Mouse (Mus musculus): ENCODE results near the gene Upb1.

Gene Upb1

GRCm38 (mm10) chr10:75414925-75415324 lies 14.0 kb downstream of the Upb1 start:
- ChIA-PET POLR2A (no interaction called here), CTCF (no interaction called here)

- ChIA-PET POLR2A (interaction anchor here in 1 of 4 experiments (0.7 kb wide), 1 partner anchor 12 kb away, joined by 3 read pairs; no protein-coding TSS in a partner anchor), CTCF (interaction anchor here in 1 of 4 experiments (0.6 kb wide), 1 partner anchor 108 kb away, joined by 3 read pairs; no protein-coding TSS in a partner anchor)
These were observed 16.6 kb downstream of the Upb1 start for GRCm38 (mm10) chr10:75417363-75418042.

- ChIA-PET CTCF (interaction anchor here in 2 of 4 experiments (0.6 to 1.1 kb wide), 5 partner anchors 25 to 967 kb away, joined by 3 to 10 read pairs (median 3); no protein-coding TSS in a partner anchor), POLR2A (interaction anchor here (0.6 to 0.7 kb wide), 8 partner anchors 11 to 419 kb away, joined by 3 to 11 read pairs (median 4); no protein-coding TSS in a partner anchor)
These were observed 17.8 kb downstream of the Upb1 start for GRCm38 (mm10) chr10:75418747-75419146.

- ChIA-PET CTCF (no interaction called here), POLR2A (no interaction called here)
These were observed 23.6 kb downstream of the Upb1 start for GRCm38 (mm10) chr10:75424498-75424901.

GRCm38 (mm10) chr10:75428049-75429003 lies 27.4 kb downstream of the Upb1 start:
- POLR2A ChIA-PET = interaction anchor here in 1 of 4 experiments (0.6 kb wide), 1 partner anchor 177 kb away, joined by 3 read pairs; no protein-coding TSS in a partner anchor
- CTCF ChIA-PET = no interaction called here

- POLR2A ChIA-PET = interaction anchor here in 1 of 4 experiments (0.6 kb wide), 1 partner anchor 10 kb away, joined by 3 read pairs; no protein-coding TSS in a partner anchor
These were observed 28.1 kb downstream of the Upb1 start for GRCm38 (mm10) chr10:75429004-75429380.

GRCm38 (mm10) chr10:75429522-75430146 lies 28.7 kb downstream of the Upb1 start:
- CTCF ChIA-PET = interaction anchor here in 3 of 4 experiments (0.5 to 1.3 kb wide), 5 partner anchors 113 to 508 kb away, joined by 3 to 5 read pairs (median 4); partner anchors contain the start of gene Adora2a (in 1 of the 3)
- POLR2A ChIA-PET = interaction anchor here in 3 of 4 experiments (0.6 to 0.8 kb wide), 5 partner anchors 8 to 256 kb away, joined by 3 to 5 read pairs (median 3); no protein-coding TSS in a partner anchor

More at GRCm38 (mm10) chr10:75429004-75429380, 28.1 kb downstream of the Upb1 start:
- CTCF ChIA-PET = interaction anchor here in 1 of 4 experiments (1.3 kb wide), 1 partner anchor 238 kb away, joined by 3 read pairs; no protein-coding TSS in a partner anchor

- ChIA-PET CTCF (interaction anchor here in 3 of 4 experiments (0.5 to 1.3 kb wide), 5 partner anchors 113 to 508 kb away, joined by 3 to 5 read pairs (median 4); partner anchors contain the start of gene Adora2a (in 1 of the 3)), POLR2A (interaction anchor here in 2 of 4 experiments (0.7 to 0.8 kb wide), 3 partner anchors 8 to 257 kb away, joined by 3 to 5 read pairs (median 3); no protein-coding TSS in a partner anchor)
These were observed 29.2 kb downstream of the Upb1 start for GRCm38 (mm10) chr10:75430147-75430537.

GRCm38 (mm10) chr10:75430633-75431032 lies 29.7 kb downstream of the Upb1 start:
- CTCF ChIA-PET = interaction anchor here in 1 of 4 experiments (1.3 kb wide), 1 partner anchor 114 kb away, joined by 4 read pairs; the partner anchor contains the start of gene Adora2a
- POLR2A ChIA-PET = no interaction called here

GRCm38 (mm10) chr10:75436604-75437217 lies 35.8 kb downstream of the Upb1 start:
- POLR2A ChIA-PET = interaction anchor here in 1 of 4 experiments (1.4 kb wide), 1 partner anchor 14 kb away, joined by 3 read pairs; no protein-coding TSS in a partner anchor
- CTCF ChIA-PET = interaction anchor here in 1 of 4 experiments (1.2 to 3.2 kb wide), 5 partner anchors 120 to 253 kb away, joined by 3 to 16 read pairs (median 7); partner anchors contain the start of gene Adora2a

- POLR2A ChIA-PET = interaction anchor here in 2 of 4 experiments (0.7 to 1.4 kb wide), 3 partner anchors 15 to 276 kb away, joined by 3 read pairs; no protein-coding TSS in a partner anchor
- CTCF ChIA-PET = interaction anchor here in 2 of 4 experiments (0.8 to 3.2 kb wide), 10 partner anchors 36 to 256 kb away, joined by 3 to 16 read pairs (median 4); partner anchors contain the start of gene Adora2a (in 1 of the 2)
These were observed 36.4 kb downstream of the Upb1 start for GRCm38 (mm10) chr10:75437284-75437683.

GRCm38 (mm10) chr10:75438132-75438810 lies 37.4 kb downstream of the Upb1 start:
- POLR2A ChIA-PET = interaction anchor here (0.6 to 1.4 kb wide), 6 partner anchors 8 to 458 kb away, joined by 3 read pairs; no protein-coding TSS in a partner anchor
- CTCF ChIA-PET = interaction anchor here in 2 of 4 experiments (0.5 to 3.2 kb wide), 14 partner anchors 27 to 1289 kb away, joined by 3 to 16 read pairs (median 4); partner anchors contain the start of gene Adora2a (in 1 of the 2)

GRCm38 (mm10) chr10:75439211-75439811 lies 38.4 kb downstream of the Upb1 start:
- ChIA-PET CTCF (interaction anchor here (0.5 to 3.2 kb wide), 19 partner anchors 9 to 596 kb away, joined by 3 to 16 read pairs (median 4); partner anchors contain the start of gene Adora2a (in 1 of the 4)), POLR2A (interaction anchor here in 1 of 4 experiments (1.0 kb wide), 1 partner anchor 255 kb away, joined by 3 read pairs; no protein-coding TSS in a partner anchor)

- POLR2A ChIA-PET = no interaction called here
- CTCF ChIA-PET = interaction anchor here (0.6 to 1.3 kb wide), 4 partner anchors 15 to 124 kb away, joined by 3 to 6 read pairs (median 4); partner anchors contain the start of gene Adora2a (in 2 of the 4)
These were observed 39.8 kb downstream of the Upb1 start for GRCm38 (mm10) chr10:75440756-75441155.

- ChIA-PET CTCF (interaction anchor here in 2 of 4 experiments (0.5 to 0.7 kb wide), 3 partner anchors 38 to 107 kb away, joined by 3 to 5 read pairs (median 3); no protein-coding TSS in a partner anchor), POLR2A (no interaction called here)
These were observed 40.9 kb downstream of the Upb1 start for GRCm38 (mm10) chr10:75441800-75442199.

GRCm38 (mm10) chr10:75443017-75443416 lies 42.1 kb downstream of the Upb1 start:
- POLR2A ChIA-PET = interaction anchor here in 1 of 4 experiments (0.7 kb wide), 1 partner anchor 30 kb away, joined by 3 read pairs; no protein-coding TSS in a partner anchor
- CTCF ChIA-PET = interaction anchor here in 2 of 4 experiments (0.9 to 1.9 kb wide), 5 partner anchors 24 to 292 kb away, joined by 3 to 4 read pairs (median 4); no protein-coding TSS in a partner anchor

All from embryonic stem cell, embryonic (primary cell).